Mouse (Mus musculus) lung, postnatal 25 days (tissue): ENCODE results near the gene Vps26b.

ENCODE experiments used
- DNase-seq: peaks from one replicate; pipeline ENCODE4 v3.0.0; 2022; ENCODE audit warnings: low spot score

Vps26b gene

GRCm38 (mm10) chr9:27029828-27030762 lies at the start of gene Vps26b, which contains the start of gene Ncapd3:
Gene Vps26b, minus strand, starts transcription at chr9:27030065.
Gene Ncapd3, plus strand, starts transcription at chr9:27030175.
- DNase-seq: peak; percentile 96

GRCm38 (mm10) chr9:27075812-27076211 lies 45.9 kb upstream of the Vps26b start:
- no peak for DNase-seq

DNA sequence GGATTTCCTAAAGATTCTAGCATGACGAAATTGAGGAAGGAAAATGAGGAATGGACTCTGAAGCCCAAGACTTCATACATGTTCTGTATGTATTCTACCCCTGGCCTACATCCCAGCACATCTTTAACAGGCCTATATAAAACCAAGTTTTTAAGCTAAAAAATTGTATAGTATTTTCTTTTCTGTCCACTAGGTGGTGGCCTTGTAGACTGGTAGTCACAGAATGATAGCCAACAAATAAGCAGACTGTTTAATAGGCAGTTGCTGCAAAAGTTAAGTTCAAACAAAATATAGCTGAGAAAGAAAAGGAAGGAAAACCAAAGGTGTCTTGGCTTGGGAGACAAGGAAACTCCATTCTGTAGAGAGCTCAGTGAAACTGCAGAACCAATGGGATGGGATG lies 44.8 kb upstream of the Vps26b start:
- no peak for DNase-seq

- no peak for DNase-seq
Observed at GRCm38 (mm10) chr9:27070895-27071294, 41.0 kb upstream of the Vps26b start.

- DNase-seq: no peak
Observed at GRCm38 (mm10) chr9:27058341-27058740, 28.5 kb upstream of the Vps26b start.

- DNase-seq: no peak
Observed at GRCm38 (mm10) chr9:27049492-27049891, 19.6 kb upstream of the Vps26b start.

DNA sequence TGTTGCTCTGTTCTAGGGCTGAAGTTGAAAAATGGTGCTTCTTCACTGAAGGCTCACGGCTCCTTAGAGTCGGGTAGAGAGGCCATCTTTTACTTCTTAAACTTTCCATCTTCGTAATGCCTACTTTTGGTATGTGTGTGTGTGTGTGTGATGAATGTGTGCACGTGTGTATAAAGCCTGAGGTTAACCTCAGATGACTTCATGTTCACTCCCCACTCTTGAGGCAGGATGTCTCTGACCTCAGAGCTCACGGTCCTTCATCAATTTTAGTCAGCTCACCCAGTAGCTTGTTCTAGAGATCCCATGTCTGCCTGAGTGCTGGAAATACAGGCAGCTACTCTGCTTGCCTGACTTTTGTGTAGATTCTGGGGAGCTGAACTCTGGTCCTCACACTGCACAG lies 14.0 kb upstream of the Vps26b start:
- DNase-seq: no peak

DNA sequence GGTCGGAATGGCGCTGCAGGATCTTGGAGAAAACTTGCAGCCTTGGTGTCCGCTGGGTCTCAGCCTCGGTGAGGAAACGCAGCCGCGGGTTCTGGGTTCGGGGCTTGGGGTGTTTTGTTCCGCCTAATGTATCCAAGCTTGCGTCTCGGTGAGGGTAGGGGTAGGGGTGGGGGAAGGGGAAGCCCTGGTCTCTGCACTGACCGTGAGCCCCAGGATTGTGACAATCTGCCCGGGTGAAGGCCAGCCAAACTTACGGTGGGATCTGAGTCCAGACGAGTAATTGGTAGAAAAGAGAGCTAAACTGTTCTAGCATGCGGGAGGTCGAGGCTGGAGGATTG lies 867 bp upstream of the Vps26b start:
- no peak for DNase-seq

- peak; percentile 26 for DNase-seq
Observed at GRCm38 (mm10) chr9:27029022-27029827, 640 bp downstream of the Vps26b start.

DNA sequence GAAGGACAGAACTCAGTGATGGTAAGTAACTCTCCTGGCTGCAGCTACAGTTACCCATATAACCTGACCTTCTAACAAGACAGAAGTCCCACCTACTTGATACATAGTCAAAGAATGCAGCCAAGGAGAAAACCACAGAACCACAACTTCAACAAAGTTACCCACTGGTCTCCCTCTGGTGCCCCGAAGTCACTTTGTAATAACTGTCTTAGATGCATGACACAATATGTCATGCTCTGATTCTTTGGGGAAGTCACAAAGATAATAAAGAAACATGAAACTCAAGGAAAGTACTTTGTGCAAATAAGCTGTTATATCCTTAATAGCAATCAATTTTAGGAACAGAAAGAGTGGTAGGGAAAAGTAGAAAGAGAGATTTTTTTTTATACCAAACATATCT lies 3.2 kb downstream of the Vps26b start:
- peak; percentile 24 for DNase-seq

DNA sequence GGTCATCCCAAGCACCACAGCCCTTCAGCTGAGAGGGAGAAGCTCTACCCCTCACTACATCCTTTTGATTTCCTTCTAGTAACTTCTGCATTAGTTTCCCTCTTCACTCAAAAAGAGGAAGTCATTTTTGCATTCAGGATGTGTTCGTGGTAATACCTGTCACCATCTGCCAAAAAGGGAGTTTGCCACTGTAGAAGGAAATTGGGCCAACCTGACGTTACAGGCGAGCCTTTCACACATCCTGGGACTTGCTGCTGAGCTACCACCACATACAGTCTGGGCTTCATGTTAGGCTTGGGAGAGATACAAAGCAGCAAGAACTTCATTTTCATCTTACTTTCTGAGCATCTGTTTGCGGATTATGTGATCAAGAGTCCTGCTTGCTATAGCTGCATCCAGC lies 6.2 kb downstream of the Vps26b start:
- peak; percentile 16 for DNase-seq

GRCm38 (mm10) chr9:27018961-27019360 lies 10.9 kb downstream of the Vps26b start:
- no peak for DNase-seq

GRCm38 (mm10) chr9:27011572-27011971 lies 18.3 kb downstream of the Vps26b start:
- DNase-seq: no peak

- no peak for DNase-seq
Observed at GRCm38 (mm10) chr9:27009231-27009630, 20.6 kb downstream of the Vps26b start.

DNA sequence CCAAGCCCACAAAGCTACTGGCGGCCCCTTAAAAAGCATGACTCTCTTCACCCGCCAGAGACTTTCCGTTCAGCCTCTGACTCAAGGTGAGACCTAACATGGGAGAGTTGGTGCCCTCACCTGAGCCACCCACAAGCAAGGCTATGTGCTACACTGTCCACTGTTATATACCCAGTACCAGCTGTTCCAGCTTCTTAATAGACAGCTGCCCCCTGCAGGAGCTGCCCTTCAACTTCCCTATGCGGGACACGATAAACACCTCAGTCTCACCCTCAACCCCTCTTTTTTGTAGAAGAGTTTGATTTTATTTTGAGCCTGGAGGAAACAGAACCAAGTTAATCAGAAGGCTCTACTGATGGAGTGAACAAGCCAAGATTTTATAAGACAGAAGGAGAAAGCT lies 23.0 kb downstream of the Vps26b start:
- DNase-seq: no peak

DNA sequence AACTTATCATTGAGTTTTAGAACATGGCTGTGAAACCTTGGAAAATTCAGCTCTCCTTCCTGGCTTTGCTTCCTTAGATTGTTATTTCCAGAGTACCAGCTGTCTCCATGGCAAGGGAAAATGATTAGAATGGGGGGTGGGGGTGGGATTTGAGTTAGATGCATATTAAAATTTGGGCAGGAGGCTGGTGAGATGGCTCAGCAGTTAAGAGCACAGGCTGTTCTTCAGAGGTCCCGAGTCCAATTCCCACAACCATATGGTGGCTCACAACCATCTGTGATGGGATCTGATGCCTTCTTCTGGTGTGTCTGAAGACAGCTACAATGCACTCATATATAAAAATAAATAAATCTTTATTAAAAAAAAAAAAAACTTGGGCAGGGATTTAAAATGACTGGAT lies 23.9 kb downstream of the Vps26b start:
- DNase-seq: no peak

GRCm38 (mm10) chr9:27005231-27005630 lies 24.6 kb downstream of the Vps26b start:
- DNase-seq: no peak

- DNase-seq: peak; percentile 97
Observed at GRCm38 (mm10) chr9:26999461-27000395, 30.1 kb downstream of the Vps26b start, which contains the start of the genes Acad8 and Thyn1. Gene Acad8, minus strand, starts transcription at chr9:26999566. Gene Thyn1, plus strand, starts transcription at chr9:26999710.

DNA sequence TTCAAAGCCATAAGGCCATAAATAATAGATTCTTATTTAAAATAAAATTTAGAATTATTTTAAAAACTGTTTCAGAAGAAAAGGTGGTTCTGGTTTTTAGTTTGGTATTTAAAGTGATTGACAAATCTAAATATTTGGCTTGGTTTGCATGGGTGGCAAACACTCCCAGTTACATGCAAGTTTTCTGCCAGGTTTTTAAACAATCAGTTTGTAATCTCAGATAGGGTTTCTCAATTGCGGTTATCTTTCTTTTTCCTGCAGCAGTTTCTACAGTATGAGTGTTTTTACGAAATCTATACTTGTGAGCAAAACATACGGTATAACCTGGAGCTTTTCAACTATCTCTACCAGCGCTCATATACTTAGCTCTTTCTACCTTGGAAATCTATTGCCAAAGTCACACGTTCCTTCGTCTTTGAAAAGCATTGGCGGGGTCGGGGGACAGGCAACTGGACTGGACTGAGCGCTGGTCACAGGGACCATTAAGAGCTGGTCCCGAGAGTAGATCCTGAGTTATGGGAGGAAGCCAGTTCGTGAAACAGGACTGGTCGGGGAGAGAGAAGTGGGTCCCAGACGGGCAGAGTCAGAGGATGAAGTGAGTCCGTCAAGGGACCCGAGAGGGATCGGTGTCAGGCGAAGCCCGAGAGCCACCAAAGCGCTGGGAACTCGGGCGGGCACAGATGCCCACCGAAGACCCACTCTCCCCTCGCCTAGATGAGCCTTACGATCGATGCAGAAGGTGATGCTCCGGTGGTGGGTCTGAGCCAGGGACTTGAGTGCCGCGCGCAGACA lies 31.0 kb downstream of the Vps26b start:
- no peak for DNase-seq

DNA sequence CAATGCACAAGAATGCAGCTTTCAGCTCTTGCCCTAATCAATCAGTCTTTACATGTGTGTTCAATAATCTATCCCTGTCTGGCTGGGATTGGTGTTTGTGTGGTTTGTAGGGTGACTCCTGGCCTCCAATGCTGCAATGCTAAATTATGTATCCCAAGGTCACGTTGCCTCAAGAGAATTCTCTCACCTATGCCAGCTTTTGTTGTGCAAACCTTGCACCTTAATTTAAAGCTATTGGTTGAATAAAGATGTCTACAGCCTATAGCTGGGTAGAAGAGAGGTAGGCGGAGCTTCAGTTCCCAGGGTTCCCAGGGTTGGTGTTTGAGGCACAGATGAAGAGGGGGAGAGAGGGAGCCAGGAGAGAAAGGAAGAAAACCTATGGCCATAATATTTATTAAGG lies 32.4 kb downstream of the Vps26b start:
- no peak for DNase-seq

DNA sequence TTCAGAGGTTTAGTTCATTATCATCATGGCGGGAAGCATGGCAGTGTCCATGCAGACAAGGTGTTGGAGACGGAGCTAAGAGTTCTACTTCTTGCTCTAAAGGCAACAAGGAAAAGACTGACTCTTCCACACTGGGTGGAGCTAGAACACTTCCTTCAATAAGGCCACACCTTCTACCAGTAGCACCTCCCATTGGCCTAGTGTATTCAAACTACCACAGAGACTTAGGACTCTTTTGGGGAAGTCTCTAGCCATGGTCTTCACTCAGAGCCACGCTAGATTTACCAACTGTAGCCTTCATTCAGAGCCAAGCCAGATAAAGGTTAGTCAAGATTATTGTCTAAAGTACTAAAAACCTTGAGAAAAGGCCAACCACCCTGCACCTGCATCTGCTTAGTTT lies 32.8 kb downstream of the Vps26b start:
- DNase-seq: peak; percentile 8
